ENCODE assay signal across 8 mouse cellular contexts in the genomic region with DNA sequence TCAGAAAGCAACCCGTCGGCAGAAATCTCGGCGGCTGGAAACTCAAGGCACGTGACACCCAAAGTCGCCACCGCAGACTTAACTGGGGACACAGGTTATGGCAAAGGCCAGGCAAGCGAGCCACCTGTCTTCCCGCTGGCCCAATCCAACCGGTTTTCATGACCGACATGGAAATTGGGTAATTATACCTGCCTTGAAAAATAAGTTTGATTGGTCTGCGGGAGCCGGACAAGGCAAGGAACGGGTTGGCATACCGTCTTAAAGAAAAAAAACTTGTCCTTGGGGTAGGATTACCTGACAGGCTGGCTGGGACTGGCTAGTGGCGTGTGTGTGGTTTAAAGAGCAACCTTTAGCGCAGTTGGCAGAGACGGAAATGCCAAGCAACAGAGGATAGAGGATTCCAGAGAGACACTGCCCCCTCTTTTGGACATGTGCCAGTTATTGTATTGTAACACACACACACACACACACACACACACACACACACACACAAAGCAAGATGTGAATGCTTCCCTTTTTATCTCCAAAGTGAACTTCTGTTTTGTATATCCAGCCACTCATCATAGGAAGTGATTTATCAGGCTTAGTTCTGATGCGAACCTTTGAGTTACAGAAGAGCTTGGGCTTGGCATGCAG. TPM values are rescaled to one million over a fixed set of nuclear protein-coding genes. Genes with fewer than 3 reads are reported as not detected.
DNase-seq lines count a peak whose midpoint lies in the region; ATAC-seq and TF ChIP-seq lines count a peak whose summit lies in the region.

No protein-coding gene starts in this region.

- 46% methylated on average over 19 of the region's 19 CpGs for WGBS in hindbrain, embryonic 13.5 days
- WGBS in hindbrain, embryonic 14.5 days, result 39% methylated on average over 19 of the region's 19 CpGs
- WGBS in macrophage (ENCODE audit: missing documents), result 38% methylated on average over 19 of the region's 19 CpGs

- peaks cover 13% of the 10 kb centered on the region for H3K79me2 ChIP-seq in macrophage (ENCODE audit: inconsistent target)

- peak overlapping the region; percentile 23; the same call in 1 of the 2 replicates for H3K4me2 ChIP-seq in hindbrain, embryonic 13.5 days
- no peak overlapping the region for H3K4me2 ChIP-seq in hindbrain, embryonic 14.5 days (replicated peaks)

- no peak for DNase-seq in hindbrain, embryonic 14.5 days (ENCODE audit: low spot score)
- peak; percentile 39 for DNase-seq in gastrocnemius, postnatal 10 days
- DNase-seq in kidney, postnatal 10 days, result peak; percentile 70
- DNase-seq in thymus, postnatal 4 days, result no peak
- no peak for DNase-seq in left cerebral cortex, adult 2 months (ENCODE audit: extremely low spot score in 1 of 2, low spot score in 2 of 2)
- no peak for DNase-seq in cerebellum, postnatal 4 days (ENCODE audit: low spot score in 2 of 2)

- H3K9me3 ChIP-seq in hindbrain, embryonic 13.5 days, result no peaks in the 10 kb centered on the region
- H3K9me3 ChIP-seq in hindbrain, embryonic 14.5 days (ENCODE audit: control insufficient read depth, low read length), result no peaks in the 10 kb centered on the region

- no peak for ATAC-seq in hindbrain, embryonic 13.5 days (ENCODE audit: low FRiP score)
- ATAC-seq in hindbrain, embryonic 14.5 days (ENCODE audit: low FRiP score), result no peak

- H3K9ac ChIP-seq in hindbrain, embryonic 13.5 days, result no peak overlapping the region
- H3K9ac ChIP-seq in hindbrain, embryonic 14.5 days, result no peak overlapping the region

- TF ChIP-seq CTCF in left cerebral cortex, adult 2 months (IDR thresholded peaks at IDR 0.05), result no peak

- H3K4me3 ChIP-seq in hindbrain, embryonic 13.5 days, result no peak overlapping the region
- no peak overlapping the region for H3K4me3 ChIP-seq in hindbrain, embryonic 14.5 days (replicated peaks; ENCODE audit: low read length)
- no peak overlapping the region for H3K4me3 ChIP-seq in macrophage (ENCODE audit: inconsistent target)
- H3K4me3 ChIP-seq in left cerebral cortex, adult 2 months, result no peak overlapping the region

- intact Hi-C loops in left cerebral cortex, adult 2 months (cut with DNase I), result no loop called here

- peaks cover 15% of the 10 kb centered on the region for H3K4me1 ChIP-seq in hindbrain, embryonic 13.5 days (replicated peaks)
- peaks cover 9% of the 10 kb centered on the region for H3K4me1 ChIP-seq in hindbrain, embryonic 14.5 days (replicated peaks; ENCODE audit: control insufficient read depth, insufficient read depth, low read length)

- no peak overlapping the region for H3K27ac ChIP-seq in hindbrain, embryonic 13.5 days
- H3K27ac ChIP-seq in hindbrain, embryonic 14.5 days, result no peak overlapping the region
- H3K27ac ChIP-seq in macrophage, result peak overlapping the region; percentile 38
- no peak overlapping the region for H3K27ac ChIP-seq in left cerebral cortex, adult 2 months

- H3K36me3 ChIP-seq in hindbrain, embryonic 13.5 days, result no peaks in the 10 kb centered on the region
- H3K36me3 ChIP-seq in hindbrain, embryonic 14.5 days (replicated peaks; ENCODE audit: control insufficient read depth, insufficient read depth), result no peaks in the 10 kb centered on the region
- no peaks in the 10 kb centered on the region for H3K36me3 ChIP-seq in macrophage (ENCODE audit: inconsistent target)

- H3K27me3 ChIP-seq in hindbrain, embryonic 13.5 days, result no peaks in the 10 kb centered on the region; the same call in 1 of the 2 replicates
- H3K27me3 ChIP-seq in hindbrain, embryonic 14.5 days (ENCODE audit: control insufficient read depth, insufficient read depth, low read length), result no peaks in the 10 kb centered on the region

RNA-seq across cellular contexts. Expression of gene Pptc7, which starts 3.2 kb away (rescaled TPM):
- 8.0 and 8.3 TPM in 2 replicates for polyA plus RNA-seq in hindbrain, embryonic 13.5 days (2015; fragmentation: Nextera tagmentation; extraction: Ambion mirVana)
- 8.4 and 8.5 TPM in 2 replicates for polyA plus RNA-seq in hindbrain, embryonic 14.5 days (2014; fragmentation: Nextera tagmentation; extraction: Ambion mirVana)
- 10 to 100 TPM; 30.0 to 36.1 TPM for total RNA-seq in gastrocnemius, postnatal 10 days (2021)
- 10 to 100 TPM in 9 of 26 experiments, 1 to 10 TPM in 17; 1.5 to 14.8 (median 8.4) TPM for total RNA-seq in macrophage (2018; cell fraction: chromatin; rRNA removed)
- 10 to 100 TPM; 10.6 to 20.0 (median 17.2) TPM for total RNA-seq in macrophage (2018; cell fraction: cytosol; rRNA removed)
- total RNA-seq in macrophage (2018; cell fraction: nucleus; rRNA removed), result 10 to 100 TPM in 24 of 26 experiments, 1 to 10 TPM in 2; 7.3 to 28.9 (median 16.3) TPM
- 12.5 to 16.0 TPM (median 14.1 TPM) in 3 replicates for polyA plus RNA-seq in macrophage (2018)
- 10 to 100 TPM; 41.2 to 42.5 TPM for total RNA-seq in left cerebral cortex, adult 2 months (2021)

RNA-seq across cellular contexts. Expression of gene Tctn1, which starts 16.7 kb away (rescaled TPM):
- polyA plus RNA-seq in hindbrain, embryonic 13.5 days (2015; fragmentation: Nextera tagmentation; extraction: Ambion mirVana), result 5.9 and 6.6 TPM in 2 replicates
- 4.4 and 6.5 TPM in 2 replicates for polyA plus RNA-seq in hindbrain, embryonic 14.5 days (2014; fragmentation: Nextera tagmentation; extraction: Ambion mirVana)
- 1 to 10 TPM; 2.8 to 6.3 TPM for total RNA-seq in gastrocnemius, postnatal 10 days (2021)
- total RNA-seq in macrophage (2018; cell fraction: chromatin; rRNA removed), result 10 to 100 TPM in 23 of 26 experiments, 1 to 10 TPM in 3; 4.6 to 48.1 (median 31.1) TPM
- total RNA-seq in macrophage (2018; cell fraction: cytosol; rRNA removed), result 1 to 10 TPM; 1.7 to 7.0 (median 3.1) TPM
- total RNA-seq in macrophage (2018; cell fraction: nucleus; rRNA removed), result 10 to 100 TPM in 22 of 26 experiments, 1 to 10 TPM in 4; 6.9 to 42.0 (median 23.9) TPM
- 2.9 to 4.4 TPM (median 3.9 TPM) in 3 replicates for polyA plus RNA-seq in macrophage (2018)
- total RNA-seq in left cerebral cortex, adult 2 months (2021), result 10 to 100 TPM; 13.5 to 13.7 TPM

Comparison
In these comparisons a context has a peak if more than half of its experiments do, and no peak if none do; other contexts are left out.
1. DNase-seq: peak in gastrocnemius, postnatal 10 days (single experiment) and kidney, postnatal 10 days (single experiment); none in hindbrain, embryonic 14.5 days (single experiment), thymus, postnatal 4 days (single experiment), left cerebral cortex, adult 2 months (0 of 2) and cerebellum, postnatal 4 days (0 of 2).